In genomic region chr13:46268815-46269445, GRCm38 (mm10) we compare ENCODE assay signal across 10 mouse cellular contexts. TPM values are rescaled to one million over a fixed set of nuclear protein-coding genes. Genes with fewer than 3 reads are reported as not detected.
DNase-seq lines count a peak whose midpoint lies in the region; ATAC-seq and TF ChIP-seq lines count a peak whose summit lies in the region.
"Had no signal": no experiment of that assay in that cellular context is flagged by ENCODE, and none has a peak within 500 bp of the region (broad histone marks: within the 10 kb centered on the region; RNA-seq: fewer than 3 reads in every experiment).

No protein-coding gene starts in this region.

- H3K27me3 ChIP-seq in midbrain, embryonic 10.5 days (ENCODE audit: low read depth, poor library complexity, severe bottlenecking): no peaks in the 10 kb centered on the region; the same call in 1 of the 2 replicates
- no peaks in the 10 kb centered on the region for H3K27me3 ChIP-seq in midbrain, embryonic 16.5 days (ENCODE audit: control insufficient read depth, insufficient read depth, low read depth, low read length)
- no peaks in the 10 kb centered on the region for H3K27me3 ChIP-seq in embryonic facial prominence, embryonic 15.5 days
- no peaks in the 10 kb centered on the region for H3K27me3 ChIP-seq in hindbrain, embryonic 14.5 days (ENCODE audit: control insufficient read depth, insufficient read depth, low read length)
- H3K27me3 ChIP-seq in midbrain, postnatal 0 days (ENCODE audit: insufficient read depth, low read length): no peaks in the 10 kb centered on the region

- no peaks in the 10 kb centered on the region for H3K9me3 ChIP-seq in midbrain, embryonic 10.5 days (replicated peaks)
- H3K9me3 ChIP-seq in midbrain, embryonic 16.5 days (replicated peaks; ENCODE audit: control insufficient read depth, low read length, poor library complexity, severe bottlenecking): no peaks in the 10 kb centered on the region
- H3K9me3 ChIP-seq in embryonic facial prominence, embryonic 15.5 days (replicated peaks): no peaks in the 10 kb centered on the region
- H3K9me3 ChIP-seq in hindbrain, embryonic 14.5 days (ENCODE audit: control insufficient read depth, low read length): no peaks in the 10 kb centered on the region
- no peaks in the 10 kb centered on the region for H3K9me3 ChIP-seq in midbrain, postnatal 0 days (ENCODE audit: low read length)

- intact Hi-C loops in left cerebral cortex, postnatal 10 days (cut with DNase I): no loop called here

- no peak overlapping the region for H3K4me3 ChIP-seq in midbrain, embryonic 10.5 days
- no peak overlapping the region for H3K4me3 ChIP-seq in midbrain, embryonic 16.5 days (ENCODE audit: low read depth, low read length)
- H3K4me3 ChIP-seq in embryonic facial prominence, embryonic 15.5 days (replicated peaks): no peak overlapping the region
- no peak overlapping the region for H3K4me3 ChIP-seq in hindbrain, embryonic 14.5 days (replicated peaks; ENCODE audit: low read length)
- no peak overlapping the region for H3K4me3 ChIP-seq in midbrain, postnatal 0 days (ENCODE audit: low read depth, low read length)

- peak overlapping the region; percentile 49; the same call in 1 of the 2 replicates for H3K27ac ChIP-seq in midbrain, embryonic 10.5 days (replicated peaks)
- H3K27ac ChIP-seq in midbrain, embryonic 16.5 days (ENCODE audit: low read length): no peak overlapping the region
- H3K27ac ChIP-seq in embryonic facial prominence, embryonic 15.5 days (replicated peaks): peak overlapping the region; percentile 11; the same call in 1 of the 2 replicates
- H3K27ac ChIP-seq in hindbrain, embryonic 14.5 days: peak overlapping the region; percentile 11; the same call in 1 of the 2 replicates
- H3K27ac ChIP-seq in midbrain, postnatal 0 days (ENCODE audit: low read depth, low read length): no peak overlapping the region

- ATAC-seq in midbrain, embryonic 16.5 days: no peak; the same call in 1 of the 2 replicates
- ATAC-seq in embryonic facial prominence, embryonic 15.5 days (ENCODE audit: insufficient number of reproducible peaks, low FRiP score, low TSS enrichment, low read depth): no peak
- peak; percentile 40; the same call in 1 of the 2 replicates for ATAC-seq in hindbrain, embryonic 14.5 days (ENCODE audit: low FRiP score)
- no peak for ATAC-seq in midbrain, postnatal 0 days (ENCODE audit: low FRiP score)

- H3K9ac ChIP-seq in midbrain, embryonic 16.5 days (ENCODE audit: low read depth, low read length): no peak overlapping the region
- no peak overlapping the region for H3K9ac ChIP-seq in embryonic facial prominence, embryonic 15.5 days
- no peak overlapping the region for H3K9ac ChIP-seq in hindbrain, embryonic 14.5 days
- no peak overlapping the region for H3K9ac ChIP-seq in midbrain, postnatal 0 days (replicated peaks; ENCODE audit: low read length, poor library complexity, severe bottlenecking)

- no peaks in the 10 kb centered on the region for H3K36me3 ChIP-seq in midbrain, embryonic 10.5 days
- no peaks in the 10 kb centered on the region for H3K36me3 ChIP-seq in midbrain, embryonic 16.5 days (ENCODE audit: control insufficient read depth, insufficient read depth, low read length)
- H3K36me3 ChIP-seq in embryonic facial prominence, embryonic 15.5 days: no peaks in the 10 kb centered on the region
- no peaks in the 10 kb centered on the region for H3K36me3 ChIP-seq in hindbrain, embryonic 14.5 days (replicated peaks; ENCODE audit: control insufficient read depth, insufficient read depth)
- H3K36me3 ChIP-seq in midbrain, postnatal 0 days (ENCODE audit: insufficient read depth, low read length): no peaks in the 10 kb centered on the region

- no peak for TF ChIP-seq CTCF in midbrain, postnatal 0 days (IDR thresholded peaks at IDR 0.05)

- peaks cover 28% of the 10 kb centered on the region for H3K4me1 ChIP-seq in midbrain, embryonic 10.5 days
- H3K4me1 ChIP-seq in midbrain, embryonic 16.5 days (ENCODE audit: control insufficient read depth, insufficient read depth, low read length): peaks cover 7% of the 10 kb centered on the region
- peaks cover 24% of the 10 kb centered on the region for H3K4me1 ChIP-seq in embryonic facial prominence, embryonic 15.5 days
- peaks cover 18% of the 10 kb centered on the region for H3K4me1 ChIP-seq in hindbrain, embryonic 14.5 days (replicated peaks; ENCODE audit: control insufficient read depth, insufficient read depth, low read length)
- peaks cover 6% of the 10 kb centered on the region; the same call in 1 of the 2 replicates for H3K4me1 ChIP-seq in midbrain, postnatal 0 days (ENCODE audit: insufficient read depth, low read length)

- 64% methylated on average over 7 of the region's 7 CpGs for WGBS in midbrain, embryonic 10.5 days
- 25% methylated on average over 7 of the region's 7 CpGs for WGBS in midbrain, embryonic 16.5 days
- 42% methylated on average over 7 of the region's 7 CpGs for WGBS in embryonic facial prominence, embryonic 15.5 days
- WGBS in hindbrain, embryonic 14.5 days: 27% methylated on average over 7 of the region's 7 CpGs
- 25% methylated on average over 7 of the region's 7 CpGs for WGBS in midbrain, postnatal 0 days

- no peak overlapping the region for H3K4me2 ChIP-seq in midbrain, embryonic 16.5 days (ENCODE audit: low read length)
- no peak overlapping the region for H3K4me2 ChIP-seq in embryonic facial prominence, embryonic 15.5 days (replicated peaks)
- H3K4me2 ChIP-seq in hindbrain, embryonic 14.5 days (replicated peaks): no peak overlapping the region
- no peak overlapping the region for H3K4me2 ChIP-seq in midbrain, postnatal 0 days (ENCODE audit: low read depth, low read length, poor library complexity, severe bottlenecking)

- no peak for DNase-seq in midbrain, embryonic 10.5 days (ENCODE audit: low spot score)
- peak; percentile 65 for DNase-seq in hindbrain, embryonic 14.5 days (ENCODE audit: low spot score)
- peak; percentile 32 to 72 for DNase-seq in left cerebral cortex, postnatal 10 days (ENCODE audit: extremely low spot score in 1 of 2, low spot score in 2 of 2)
- DNase-seq in midbrain, postnatal 0 days (ENCODE audit: low spot score): peak; percentile 62
- no peak for DNase-seq in thymus, postnatal 14 days
- no peak for DNase-seq in embryo, embryonic 9.5 days (ENCODE audit: extremely low spot score)

RNA-seq across cellular contexts. Expression of gene Stmnd1, which starts 4.6 kb away (rescaled TPM):
- polyA plus RNA-seq in midbrain, embryonic 10.5 days (2016; fragmentation: Nextera tagmentation; extraction: Ambion mirVana): not detected in 2 replicates
- polyA plus RNA-seq in midbrain, embryonic 16.5 days (2015; fragmentation: Nextera tagmentation; extraction: Ambion mirVana): not detected in 2 replicates
- 1.6 and 1.9 TPM in 2 replicates for polyA plus RNA-seq in embryonic facial prominence, embryonic 15.5 days (2015; fragmentation: Nextera tagmentation; extraction: Ambion mirVana)
- 0.15 TPM in 1 of 2 replicates, not detected in the other for polyA plus RNA-seq in hindbrain, embryonic 14.5 days (2014; fragmentation: Nextera tagmentation; extraction: Ambion mirVana)
- total RNA-seq in left cerebral cortex, postnatal 10 days (2021): not detected
- 0.19 TPM in 1 of 2 replicates, not detected in the other for total RNA-seq in midbrain, postnatal 0 days (2014; rRNA removed)
- polyA plus RNA-seq in midbrain, postnatal 0 days (2015; fragmentation: Nextera tagmentation; extraction: Ambion mirVana): not detected in 2 replicates
- total RNA-seq: adrenal gland, postnatal 36 days had no signal
- polyA plus RNA-seq: spleen, adult 2 months had no signal

Comparison
In these comparisons a context has a peak if more than half of its experiments do, and no peak if none do; other contexts are left out.
1. DNase-seq: peak in hindbrain, embryonic 14.5 days (single experiment), left cerebral cortex, postnatal 10 days (2 of 2) and midbrain, postnatal 0 days (single experiment); none in midbrain, embryonic 10.5 days (single experiment), thymus, postnatal 14 days (single experiment) and embryo, embryonic 9.5 days (single experiment).
2. H3K27ac ChIP-seq: peak in midbrain, embryonic 10.5 days (single experiment), embryonic facial prominence, embryonic 15.5 days (single experiment) and hindbrain, embryonic 14.5 days (single experiment); none in midbrain, embryonic 16.5 days (single experiment) and midbrain, postnatal 0 days (single experiment).